Mouse (Mus musculus): ENCODE data around the gene Zfp286.

Gene Zfp286

DNA sequence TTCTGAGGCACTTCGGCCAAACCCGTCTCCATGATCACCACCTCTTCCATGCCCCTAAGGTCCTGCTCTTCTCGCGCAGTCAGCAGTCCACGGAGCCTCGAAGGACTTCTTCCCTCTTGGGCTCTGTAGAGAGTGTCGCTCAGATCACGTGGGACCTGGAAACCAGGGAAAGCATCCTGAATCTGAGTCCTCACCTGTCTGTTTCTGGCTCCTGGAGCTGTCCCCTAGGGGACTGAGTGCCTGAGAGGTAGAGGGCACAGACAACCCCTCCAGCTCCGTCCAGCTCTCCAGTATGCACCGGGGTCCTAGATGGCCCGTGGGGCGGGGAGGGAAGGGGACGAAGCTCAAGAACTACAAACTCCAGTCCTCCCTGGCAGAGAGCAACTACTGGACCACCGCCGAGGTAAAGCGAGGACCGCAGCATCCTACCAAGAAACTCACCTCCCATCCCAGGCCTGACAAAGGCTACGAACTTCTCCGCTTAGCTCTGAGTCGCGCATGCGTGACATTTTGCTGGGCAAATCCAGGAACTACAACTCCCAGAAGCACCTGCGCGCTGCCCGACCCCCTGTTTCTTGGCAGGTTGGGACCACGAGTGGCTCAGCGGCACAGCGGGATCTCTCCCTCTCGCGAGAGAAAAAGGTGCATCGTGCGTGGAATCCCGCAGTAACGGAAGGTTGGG is at the start of gene Zfp286:
TSS of gene Zfp286 (minus strand) at position 528 of the 682 bp plus-strand sequence.
- no peak for DNase-seq (ENCODE audit: low read depth, low spot score)

DNA sequence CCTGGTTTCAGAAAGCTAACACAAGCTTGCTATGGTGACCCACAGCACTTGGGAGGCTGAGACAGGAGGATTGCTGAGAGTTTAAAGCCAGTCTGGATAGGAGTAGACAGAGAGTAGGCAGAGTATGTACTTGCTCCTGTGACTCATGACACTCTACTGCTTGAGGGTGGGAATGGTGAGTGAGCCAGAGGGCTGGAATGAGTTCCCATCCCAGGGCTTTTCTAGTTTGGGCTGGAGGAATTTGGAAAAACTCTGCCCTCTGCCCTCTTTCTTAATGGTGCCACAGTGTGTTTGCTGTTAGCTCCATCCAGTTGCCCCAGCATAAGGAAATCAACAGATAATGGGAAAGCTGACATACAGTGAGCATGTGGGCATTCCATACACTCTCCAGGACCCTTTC is 42.6 kb upstream of the Zfp286 start:
- no peak for DNase-seq (ENCODE audit: low read depth, low spot score)

DNA sequence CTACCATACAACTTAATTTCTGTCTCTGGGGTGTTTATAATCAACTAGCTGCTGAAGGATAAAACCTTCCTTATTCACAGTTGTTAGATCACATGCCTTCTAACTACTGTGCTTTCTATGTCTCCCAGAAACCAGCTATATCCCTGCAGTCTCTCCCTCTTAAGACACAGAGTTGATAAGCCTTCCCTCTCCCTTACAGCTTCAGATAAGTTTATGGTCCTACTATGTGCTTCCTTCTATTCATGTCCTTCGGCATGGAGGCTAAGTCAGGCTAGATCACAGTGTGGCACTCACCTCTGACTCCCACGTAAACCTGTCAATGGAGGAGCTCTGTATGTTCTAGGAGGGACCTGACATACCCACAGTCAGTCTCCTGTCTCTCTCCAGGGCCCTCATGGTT is 41.1 kb upstream of the Zfp286 start:
- no peak for DNase-seq (ENCODE audit: low read depth, low spot score)

DNA sequence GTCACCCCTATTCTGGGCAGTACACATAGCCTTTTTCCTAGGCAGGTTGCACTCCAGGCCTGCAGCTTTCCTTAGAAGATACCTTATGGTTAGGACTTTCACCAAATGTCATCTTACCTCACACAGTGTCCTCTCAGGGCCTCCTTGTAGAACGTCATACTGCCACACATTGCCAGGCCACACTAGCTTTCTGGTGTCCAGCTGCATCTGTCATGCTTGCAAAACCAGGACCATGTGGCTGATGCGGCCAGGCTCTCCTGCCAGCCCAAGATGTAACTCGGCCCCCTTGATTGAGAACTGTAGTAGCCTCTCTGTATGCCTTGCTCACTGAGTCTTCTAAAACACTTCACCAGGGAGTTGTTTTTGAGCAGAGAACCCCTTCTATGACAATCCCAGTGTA is 38.6 kb upstream of the Zfp286 start:
- no peak for DNase-seq (ENCODE audit: low read depth, low spot score)

DNA sequence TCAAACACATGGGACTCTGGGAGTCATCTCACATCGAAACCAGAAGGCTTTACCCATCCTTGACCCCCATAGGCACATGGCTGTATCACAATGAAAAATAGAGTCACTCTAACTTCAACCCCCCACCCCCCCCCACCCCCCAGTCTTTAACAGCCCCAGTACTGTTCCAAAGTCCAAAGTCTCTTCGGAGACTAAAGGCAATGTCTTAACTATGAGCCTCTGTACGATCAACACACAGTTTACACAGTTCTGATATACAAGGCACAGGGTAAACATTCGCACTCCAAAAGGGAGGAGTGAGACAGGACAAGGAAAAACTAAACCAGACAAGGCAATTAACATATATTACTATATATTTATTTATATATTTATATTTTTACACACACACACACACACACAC is 37.9 kb upstream of the Zfp286 start:
- DNase-seq (ENCODE audit: low read depth, low spot score), result no peak

DNA sequence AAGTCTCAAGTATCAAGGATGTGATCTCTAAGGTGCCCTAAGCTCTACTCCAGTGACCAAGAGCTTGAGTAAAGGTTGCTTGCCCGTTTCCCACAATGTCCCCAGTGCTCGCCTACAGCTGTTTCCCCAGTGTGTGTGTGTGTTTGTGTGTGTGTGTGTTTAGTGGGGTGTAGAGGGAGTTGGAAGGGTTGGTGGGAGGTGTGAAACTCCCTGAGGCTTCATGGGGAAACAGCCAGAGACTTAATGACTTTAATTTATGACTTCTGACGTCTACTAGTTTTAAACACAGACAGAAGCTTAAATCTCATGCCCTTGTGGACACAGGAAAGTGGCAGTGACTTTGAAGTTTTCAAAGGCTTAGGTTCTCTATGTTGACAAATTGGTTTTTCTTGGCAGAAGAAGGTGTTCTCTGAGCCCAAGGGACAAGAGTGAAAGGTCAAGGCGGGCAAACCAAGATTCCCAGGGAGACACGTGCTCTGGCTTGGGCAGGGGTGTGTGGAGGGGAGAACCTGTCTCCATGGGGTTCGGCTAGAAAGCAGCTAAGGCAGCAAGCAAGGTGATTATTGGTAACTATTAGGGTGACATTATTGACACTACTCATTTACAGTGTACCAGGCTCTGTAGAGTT is 37.0 kb upstream of the Zfp286 start:
- DNase-seq (ENCODE audit: low read depth, low spot score), result no peak

DNA sequence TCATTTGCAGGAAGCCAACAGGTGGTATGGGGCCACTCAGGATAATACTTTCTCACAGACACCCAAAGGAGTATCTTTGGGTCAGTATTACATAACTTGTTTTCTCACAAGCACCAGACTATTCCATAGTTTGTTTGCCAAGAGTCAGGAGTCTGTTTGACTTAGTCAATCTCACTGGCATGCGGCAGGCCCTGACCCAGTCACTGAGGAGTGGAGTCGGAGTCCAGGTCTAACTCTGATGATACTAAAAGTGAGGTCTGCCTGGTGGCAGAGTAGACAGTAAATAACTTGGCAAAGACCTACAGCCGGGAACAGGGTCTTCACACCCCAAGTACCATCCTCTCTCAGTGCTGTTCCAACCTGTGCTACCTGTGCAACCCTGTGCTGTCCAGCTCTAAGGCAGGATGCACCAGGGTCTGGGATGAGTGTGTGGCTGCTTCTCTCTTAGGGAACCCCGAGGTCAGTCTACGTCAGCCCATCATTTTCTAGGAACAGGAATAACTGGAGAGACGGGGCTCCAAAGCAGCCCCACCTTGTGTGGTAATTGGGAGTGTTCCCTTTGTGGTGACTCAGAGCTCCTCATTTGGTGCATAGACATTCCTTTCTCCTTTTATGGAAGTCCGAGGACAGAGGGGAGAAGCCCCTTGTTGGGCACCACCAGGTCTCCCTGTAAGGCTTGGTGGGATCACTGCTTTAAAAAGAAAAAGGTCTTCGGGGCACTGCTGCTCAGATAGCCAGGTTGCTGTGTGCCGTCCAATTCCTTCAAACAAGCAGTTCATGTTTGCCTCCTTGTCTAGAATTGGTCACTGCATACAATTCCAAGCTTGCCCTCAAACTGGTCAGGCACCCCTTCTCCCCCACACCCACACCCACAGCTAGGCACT is 36.2 kb upstream of the Zfp286 start:
- DNase-seq (ENCODE audit: low read depth, low spot score), result no peak

DNA sequence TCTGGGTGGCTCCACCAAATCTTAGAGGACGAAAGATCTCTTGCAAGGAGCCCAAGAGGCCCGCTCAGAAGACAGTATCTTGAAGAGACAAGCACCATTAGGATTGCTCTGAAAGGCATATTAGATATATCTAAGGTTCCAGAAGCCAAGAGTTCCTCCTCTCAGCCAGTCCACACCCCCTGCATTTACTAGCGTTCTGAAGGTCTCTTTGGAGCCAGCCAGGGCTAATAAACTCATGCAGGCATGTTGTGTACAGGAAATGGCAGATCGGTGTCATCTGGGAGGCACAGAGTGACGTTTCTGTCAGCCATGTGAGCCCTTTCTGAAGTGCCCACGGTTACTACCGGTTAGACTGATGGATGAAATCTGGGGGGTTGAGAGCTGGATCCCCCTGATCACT is 34.9 kb upstream of the Zfp286 start:
- DNase-seq (ENCODE audit: low read depth, low spot score), result no peak

DNA sequence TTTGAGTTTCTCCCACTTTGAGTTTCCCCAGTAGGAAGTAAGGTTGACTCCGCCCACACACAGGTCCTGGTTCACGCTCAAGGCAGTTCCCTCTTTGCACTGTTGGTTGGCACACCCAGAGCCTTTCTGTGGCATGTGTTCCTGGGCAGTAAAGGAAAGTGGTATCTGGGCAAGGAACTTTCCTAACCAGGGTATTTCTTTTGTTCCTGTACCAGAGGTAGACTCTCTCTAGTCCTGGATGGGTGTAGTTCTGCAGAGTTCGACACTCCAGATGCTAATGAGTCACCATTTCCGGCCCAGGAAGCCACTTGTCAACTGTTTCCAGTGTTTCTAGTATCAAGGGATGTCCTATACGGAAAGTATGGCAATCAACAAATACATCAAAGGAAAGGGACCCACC is 32.6 kb upstream of the Zfp286 start:
- no peak for DNase-seq (ENCODE audit: low read depth, low spot score)

DNA sequence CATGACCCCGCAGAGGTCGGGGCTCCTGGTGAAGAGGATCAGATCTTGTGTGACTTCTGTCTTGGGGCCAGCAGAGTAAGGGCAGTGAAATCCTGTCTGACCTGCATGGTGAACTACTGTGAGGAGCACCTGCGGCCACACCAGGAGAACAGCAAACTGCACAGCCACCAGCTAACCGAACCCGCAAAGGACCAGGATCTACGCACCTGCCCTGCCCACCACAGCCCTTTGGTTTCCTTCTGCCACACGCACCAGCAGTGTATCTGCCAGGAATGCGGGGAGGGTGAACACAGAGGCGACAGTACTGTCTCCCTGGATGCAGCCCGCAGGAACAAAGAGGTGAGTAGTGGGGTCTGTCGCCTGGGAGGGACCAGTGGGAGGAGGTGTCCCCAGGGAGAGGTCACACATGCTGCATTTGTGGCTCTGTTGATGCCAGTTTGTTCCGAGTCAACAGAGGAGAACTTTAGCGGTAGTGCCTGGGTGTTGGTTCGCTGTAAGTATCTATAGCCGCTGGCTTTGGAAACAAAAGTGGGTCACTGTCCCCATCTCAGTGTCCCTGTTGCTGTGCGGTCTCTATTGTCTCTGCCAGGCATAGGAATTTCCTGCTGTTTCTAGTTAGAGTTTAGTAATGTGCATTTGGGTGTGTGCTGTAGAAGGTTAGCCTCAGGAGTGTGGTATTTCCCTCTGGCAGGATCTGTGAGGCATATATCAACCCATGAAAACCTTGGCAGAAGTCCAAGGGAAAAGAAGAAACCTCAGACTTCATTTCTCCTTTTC is 31.6 kb upstream of the Zfp286 start:
- no peak for DNase-seq (ENCODE audit: low read depth, low spot score)

DNA sequence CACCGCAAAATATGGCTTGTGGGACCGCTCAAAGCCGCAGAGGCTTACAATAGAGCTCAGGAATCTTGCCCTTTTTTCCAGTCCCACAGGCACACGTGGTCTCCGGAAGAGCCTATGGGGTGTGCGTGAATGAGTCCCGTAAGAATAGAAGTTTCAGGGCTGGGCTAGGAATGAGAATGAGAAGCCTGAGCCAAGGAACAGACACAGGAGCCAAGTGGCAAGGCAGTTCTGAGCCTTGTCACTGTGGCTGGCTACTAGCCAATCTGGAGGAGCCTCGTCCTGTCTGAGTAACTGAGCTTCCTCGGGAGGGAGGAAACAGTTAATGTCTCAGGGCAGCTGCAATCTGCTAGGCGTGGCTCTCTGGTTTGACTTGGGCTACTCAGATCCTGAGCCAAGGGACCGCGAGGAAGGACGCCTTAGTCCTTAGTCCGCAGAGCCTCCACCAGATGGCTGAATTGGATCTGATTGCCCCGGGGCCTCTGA is 30.8 kb upstream of the Zfp286 start, which contains the start of gene Trim16:
TSS of gene Trim16 (plus strand) at position 173 of the 483 bp plus-strand sequence.
- DNase-seq (ENCODE audit: low read depth, low spot score), result no peak

DNA sequence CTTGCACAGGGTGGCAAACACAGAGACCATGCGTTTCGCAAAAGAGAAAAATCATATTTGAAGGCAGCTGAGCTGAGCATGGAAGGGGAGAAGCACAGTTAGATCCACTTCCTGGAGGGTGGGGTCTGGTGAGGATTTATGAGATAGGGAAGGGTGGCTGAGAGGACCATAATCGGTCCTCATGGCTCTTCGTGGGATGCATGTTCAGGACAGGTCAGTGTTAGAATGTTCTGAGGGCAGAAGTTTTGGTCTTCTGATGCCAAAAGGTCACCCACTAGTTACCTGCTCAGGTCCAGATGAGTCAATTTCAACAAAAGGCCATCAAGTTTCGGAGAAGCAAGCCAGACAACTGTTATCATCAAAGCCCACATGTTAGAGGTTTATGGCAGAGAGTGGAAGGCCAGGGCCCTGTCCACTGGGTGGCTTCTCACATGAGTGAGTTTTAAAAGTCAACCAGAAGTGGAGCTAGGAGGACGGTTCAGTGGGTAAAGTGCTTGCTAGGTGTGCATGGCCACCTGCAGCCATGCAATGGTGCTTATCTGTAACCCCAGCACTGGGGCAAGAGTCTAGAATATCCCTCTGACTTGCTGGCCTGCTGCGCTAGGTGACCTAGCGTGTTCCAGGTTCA is 29.9 kb upstream of the Zfp286 start:
- no peak for DNase-seq (ENCODE audit: low read depth, low spot score)

DNA sequence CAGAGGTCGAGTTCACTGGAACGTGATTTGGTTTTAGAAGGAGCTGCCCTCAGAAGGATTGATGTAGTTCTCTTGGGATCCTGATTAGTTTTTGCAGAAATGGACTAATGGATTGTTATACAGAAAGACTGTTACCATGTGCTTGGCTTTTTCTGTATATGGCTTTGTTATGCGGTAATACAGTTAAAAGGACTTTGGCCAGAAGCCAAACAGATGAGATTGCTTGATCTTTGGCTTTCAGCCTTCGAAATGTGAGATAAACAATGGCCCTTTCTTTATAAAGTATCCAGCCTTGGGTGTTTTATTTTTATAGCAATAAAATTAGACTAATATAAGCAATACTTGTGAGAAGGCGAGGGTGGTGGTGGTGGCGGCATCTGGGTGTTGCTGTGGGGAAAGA is 27.3 kb upstream of the Zfp286 start:
- no peak for DNase-seq (ENCODE audit: low read depth, low spot score)

DNA sequence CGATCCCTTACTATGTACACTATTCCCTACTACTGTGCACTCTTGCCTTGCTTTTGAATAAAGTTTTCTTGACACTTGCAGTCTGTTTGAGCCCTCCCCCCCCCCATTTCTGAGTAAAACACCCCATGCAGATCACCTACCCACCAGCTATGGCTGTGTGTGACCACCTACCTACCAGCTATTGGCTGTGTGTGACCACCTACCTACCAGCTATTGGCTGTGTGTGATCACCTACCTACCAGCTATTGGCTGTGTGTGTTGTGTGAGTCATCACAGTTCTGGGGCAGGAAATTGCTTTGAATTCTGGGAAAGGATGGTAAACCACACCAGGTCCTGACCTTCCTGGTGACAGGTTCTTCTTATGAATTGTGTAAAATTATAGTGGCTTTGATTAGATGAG is 26.2 kb upstream of the Zfp286 start:
- DNase-seq (ENCODE audit: low read depth, low spot score), result no peak

DNA sequence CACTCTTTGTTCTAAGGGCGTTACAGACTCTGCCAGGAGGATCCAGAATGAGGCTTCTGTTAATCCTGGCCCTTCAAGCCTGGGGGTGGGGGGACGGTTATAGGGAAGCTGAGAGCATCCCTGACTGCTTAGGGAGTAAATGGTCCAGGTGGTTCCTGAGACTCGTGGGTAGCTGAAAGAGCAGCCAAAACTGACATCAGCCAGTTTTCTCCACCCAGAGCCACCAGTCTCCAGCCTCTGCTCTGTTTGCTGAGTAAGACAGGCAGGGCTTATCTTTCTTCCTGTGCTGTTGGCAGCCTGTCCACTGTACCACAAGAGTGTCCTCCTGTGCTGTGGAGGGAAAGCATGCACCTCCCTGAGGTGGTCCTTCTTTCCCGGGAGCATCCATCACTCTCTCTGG is 25.4 kb upstream of the Zfp286 start:
- DNase-seq (ENCODE audit: low read depth, low spot score), result no peak

DNA sequence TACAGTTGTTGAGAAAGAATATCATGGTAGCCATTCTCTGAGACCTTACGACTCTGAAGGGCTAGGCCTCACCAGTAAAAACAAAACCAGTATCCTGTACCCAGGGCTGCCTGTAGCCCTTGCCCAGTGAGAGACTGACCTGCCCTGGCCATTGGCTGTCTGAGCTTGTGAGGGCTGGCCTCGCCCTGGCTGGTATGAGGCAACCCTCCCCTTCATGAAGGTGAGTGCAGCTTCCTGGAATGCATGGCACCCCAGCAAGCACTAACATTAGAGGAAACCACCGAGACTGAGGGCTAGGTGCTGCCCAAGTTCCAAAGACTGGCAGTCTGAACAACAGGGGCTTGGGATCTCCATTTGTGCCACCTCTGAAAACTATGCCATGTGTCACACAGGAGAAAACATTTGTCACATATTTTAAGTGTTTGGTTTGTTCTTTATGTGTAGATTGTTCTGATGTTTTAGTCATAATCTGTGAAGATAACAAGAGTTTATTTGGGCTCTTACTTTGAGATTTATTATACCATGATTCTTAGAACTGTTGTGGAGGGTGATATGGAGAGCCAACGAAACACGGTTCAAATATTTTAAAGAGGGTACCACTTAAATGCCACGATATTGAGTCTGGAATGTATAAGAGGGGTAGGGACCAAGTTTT is 24.8 kb upstream of the Zfp286 start:
- DNase-seq (ENCODE audit: low read depth, low spot score), result no peak

DNA sequence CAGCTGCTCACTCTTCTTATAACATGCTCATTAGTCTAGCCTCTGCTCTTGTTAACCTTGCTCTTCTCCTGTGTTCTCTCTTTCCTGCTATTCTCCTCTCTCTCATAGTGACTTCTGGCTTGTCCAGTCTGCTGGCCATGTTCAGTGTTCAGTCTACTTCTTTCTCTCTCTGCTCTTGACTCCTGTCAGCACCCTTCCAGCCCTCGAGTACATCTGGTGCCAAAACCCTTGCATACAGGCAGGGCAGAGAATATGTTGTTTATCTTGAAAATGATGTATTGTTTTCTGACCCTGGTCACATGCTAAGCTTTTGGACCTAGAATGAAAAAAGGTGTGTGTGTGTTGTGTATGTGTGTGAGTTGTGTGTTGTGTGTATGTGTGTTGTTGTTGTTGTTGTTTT is 24.2 kb upstream of the Zfp286 start:
- no peak for DNase-seq (ENCODE audit: low read depth, low spot score)

DNA sequence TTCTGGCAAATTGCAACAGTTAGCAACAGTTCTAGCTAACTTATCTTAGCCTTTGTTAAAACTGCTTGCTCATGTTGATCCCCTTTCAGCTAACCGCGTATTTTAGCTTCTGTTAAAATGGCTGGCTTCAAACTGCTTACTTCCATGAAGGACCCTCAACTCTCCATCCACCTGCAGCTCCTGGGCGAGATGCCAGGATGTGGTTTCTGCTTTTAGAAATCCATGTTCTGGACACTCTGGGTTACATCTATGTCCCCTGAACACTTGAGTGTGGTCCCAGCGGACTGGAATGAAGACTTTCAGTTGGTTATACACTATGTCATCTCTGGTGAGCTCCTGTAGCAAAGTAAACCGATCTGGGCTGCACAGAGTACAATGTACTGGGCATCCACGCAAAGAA is 23.0 kb upstream of the Zfp286 start:
- DNase-seq (ENCODE audit: low read depth, low spot score), result no peak

DNA sequence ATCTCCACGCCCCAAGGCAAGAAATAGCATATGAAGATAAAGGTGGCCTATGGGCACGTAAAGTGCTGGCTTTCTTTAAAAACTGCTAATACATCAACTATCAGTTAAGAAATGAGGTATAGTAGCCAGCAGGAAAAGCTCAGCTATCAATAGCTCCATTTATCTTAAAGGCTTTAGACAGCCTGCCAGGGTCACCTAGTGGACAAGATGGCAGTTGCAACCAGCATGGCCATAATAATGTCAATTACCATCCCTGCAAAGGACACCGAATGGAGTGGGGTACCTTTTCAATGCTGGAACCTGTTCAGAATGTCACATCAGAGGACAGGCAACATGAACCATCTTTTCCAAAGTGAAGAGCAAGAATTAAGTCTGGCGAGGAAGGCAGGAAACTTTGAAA is 19.9 kb upstream of the Zfp286 start:
- DNase-seq (ENCODE audit: low read depth, low spot score), result peak; percentile 15

DNA sequence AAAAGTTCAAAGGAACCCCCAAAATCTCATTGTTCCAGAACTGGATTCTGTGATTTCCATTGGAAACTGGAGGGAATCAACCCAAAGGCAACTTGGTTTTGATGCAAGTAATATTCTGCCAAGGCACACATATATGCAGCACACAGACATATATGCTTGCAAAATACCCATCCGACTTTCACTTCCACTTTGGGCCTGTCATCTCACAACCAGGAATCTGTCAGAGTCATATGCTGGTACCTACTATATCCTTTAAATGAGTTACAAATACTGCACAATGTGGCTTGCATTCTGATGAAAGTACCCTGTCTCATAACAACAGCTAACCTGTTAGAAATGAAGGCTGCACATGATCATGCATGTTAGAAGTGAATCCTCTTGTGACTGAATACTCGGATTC is 18.7 kb upstream of the Zfp286 start:
- peak; percentile 29 for DNase-seq (ENCODE audit: low read depth, low spot score)

DNA sequence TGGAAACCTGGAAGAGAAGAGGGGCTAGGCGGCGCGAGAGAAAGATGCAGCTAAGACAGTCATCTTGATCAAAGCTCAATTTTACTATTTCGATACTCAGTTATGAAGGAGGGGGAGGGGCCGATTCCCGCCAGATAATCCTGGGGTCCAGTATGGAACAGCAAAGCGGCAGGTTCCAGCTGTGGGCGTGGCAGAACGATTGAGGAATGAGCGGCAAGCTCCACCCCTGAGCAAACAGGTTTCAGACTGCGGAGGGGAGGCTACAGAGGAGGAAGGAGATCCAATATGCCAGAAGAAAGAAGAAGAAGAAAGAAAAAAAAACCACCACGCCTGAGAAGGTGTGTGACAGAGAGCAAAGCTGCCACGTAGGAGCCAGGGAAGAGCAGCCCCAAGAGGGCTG is 14.9 kb upstream of the Zfp286 start:
- DNase-seq (ENCODE audit: low read depth, low spot score), result no peak

Data from A20 (cell line).